Mouse (Mus musculus): ENCODE measurements around the gene Olfr1564. TPM values are rescaled to one million over a fixed set of nuclear protein-coding genes. Genes with fewer than 3 reads are reported as not detected.
"Not testable (repeated sequence)": the region's sequence is repeated elsewhere in the genome, so short reads cannot be mapped to it uniquely, and the experiment has no call there.

The Olfr1564 gene
- total and polyA plus RNA-seq, 3 experiments: 0.08 TPM; not detected in 2

DNA sequence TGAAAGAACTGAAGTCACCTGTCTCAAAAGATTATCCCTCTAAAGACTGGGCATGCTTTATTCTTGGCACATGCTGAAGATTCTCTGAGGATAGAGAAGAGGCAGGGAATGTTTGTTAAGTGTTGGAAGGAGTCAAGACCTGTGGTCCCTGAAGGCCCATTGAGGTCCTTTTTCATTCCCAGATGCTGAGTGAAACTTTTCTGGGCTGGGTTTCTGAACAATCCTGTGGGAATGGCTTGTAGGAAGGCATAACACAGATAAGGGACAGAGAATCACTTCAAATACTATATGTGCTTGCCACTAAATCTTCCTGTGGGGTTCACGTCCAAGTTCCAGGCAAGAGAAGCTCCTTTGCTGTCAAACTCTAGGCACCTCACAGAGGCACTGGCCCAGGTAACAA, 42.9 kb upstream of the Olfr1564 start, which contains the start of gene Olfr63:
Gene Olfr63, plus strand, starts transcription at position 301 of the 400 bp plus-strand sequence.
- DNase-seq (ENCODE audit: low read depth, low spot score): no peak
- Histone ChIP-seq H3K36me3 (ENCODE audit: control insufficient read depth in 1 of 2, insufficient read depth in 2 of 2, low read length in 2 of 2) (no peaks in the 10 kb centered on the region), H3K4me3 (ENCODE audit: control insufficient read depth in 1 of 2, insufficient read depth in 1 of 2, low read depth in 2 of 2, low read length in 2 of 2) (no peak within 1 kb of the TSS), H3K27ac (ENCODE audit: control insufficient read depth, low read depth, low read length) (no peak within 1 kb of the TSS), H3K4me1 (ENCODE audit: control insufficient read depth in 1 of 2, insufficient read depth in 2 of 2, low read length in 2 of 2) (no peaks in the 10 kb centered on the region), H3K9me3 (replicated peaks; ENCODE audit: insufficient read depth, low read length) (no peaks in the 10 kb centered on the region), H3K79me2 (ENCODE audit: control insufficient read depth, insufficient read depth, low read length, poor library complexity) (no peaks in the 10 kb centered on the region), H3K9ac (ENCODE audit: control insufficient read depth, low read depth, low read length, poor library complexity, severe bottlenecking) (no peak within 1 kb of the TSS), H3K27me3 (ENCODE audit: control insufficient read depth in 1 of 2, insufficient read depth in 2 of 2, low read length in 2 of 2) (peaks cover 9 to 34% of the 10 kb centered on the region in 2 experiments)
- TF ChIP-seq USF2 (IDR thresholded peaks at IDR 0.05; ENCODE audit: borderline replicate concordance in 1 of 2, insufficient read depth in 1 of 2, low read depth in 1 of 2, low read length in 2 of 2) (no peak), MXI1 (IDR thresholded peaks at IDR 0.05; ENCODE audit: low read depth, low read length) (no peak), MAX (IDR thresholded peaks at IDR 0.05; ENCODE audit: low read length) (no peak), TAL1 (IDR thresholded peaks at IDR 0.05; ENCODE audit: low read length) (no peak), RCOR1 (IDR thresholded peaks at IDR 0.05; ENCODE audit: low read depth, low read length) (no peak), MAFK (IDR thresholded peaks at IDR 0.05; ENCODE audit: borderline replicate concordance, low read depth, low read length) (no peak), HCFC1 (IDR thresholded peaks at IDR 0.05; ENCODE audit: low read depth, low read length) (no peak), NRF1 (IDR thresholded peaks at IDR 0.05; ENCODE audit: insufficient read depth, low read depth, low read length, poor library complexity, severe bottlenecking) (no peak), ELF1 (IDR thresholded peaks at IDR 0.05; ENCODE audit: low read depth, low read length) (no peak), POLR2AphosphoS2 (IDR thresholded peaks at IDR 0.05; ENCODE audit: low read length) (no peak), MYC (IDR thresholded peaks at IDR 0.05; ENCODE audit: low read depth, low read length) (no peak), BHLHE40 (IDR thresholded peaks at IDR 0.05; ENCODE audit: borderline replicate concordance, low read depth, low read length) (no peak), KAT2A (conservative IDR thresholded peaks at IDR 0.05; ENCODE audit: low read depth, low read length) (no peak), MEF2A (IDR thresholded peaks at IDR 0.05; ENCODE audit: extremely low read depth, insufficient replicate concordance, low read depth, low read length, poor library complexity, severe bottlenecking) (no peak)

GRCm38 (mm10) chr17:33255319-33255657, 33.8 kb upstream of the Olfr1564 start:
- H3K27ac ChIP-seq (ENCODE audit: control insufficient read depth, low read depth, low read length); H3K79me2 ChIP-seq (ENCODE audit: control insufficient read depth, insufficient read depth, low read length, poor library complexity); H3K4me1 ChIP-seq (ENCODE audit: control insufficient read depth in 1 of 2, insufficient read depth in 2 of 2, low read length in 2 of 2); H3K9me3 ChIP-seq (replicated peaks; ENCODE audit: insufficient read depth, low read length); H3K27me3 ChIP-seq (ENCODE audit: control insufficient read depth in 1 of 2, insufficient read depth in 2 of 2, low read length in 2 of 2); H3K9ac ChIP-seq (ENCODE audit: control insufficient read depth, low read depth, low read length, poor library complexity, severe bottlenecking); H3K4me3 ChIP-seq (ENCODE audit: control insufficient read depth in 1 of 2, insufficient read depth in 1 of 2, low read depth in 2 of 2, low read length in 2 of 2); H3K36me3 ChIP-seq (ENCODE audit: control insufficient read depth in 1 of 2, insufficient read depth in 2 of 2, low read length in 2 of 2); DNase-seq (ENCODE audit: low read depth, low spot score): not testable (repeated sequence)

DNA sequence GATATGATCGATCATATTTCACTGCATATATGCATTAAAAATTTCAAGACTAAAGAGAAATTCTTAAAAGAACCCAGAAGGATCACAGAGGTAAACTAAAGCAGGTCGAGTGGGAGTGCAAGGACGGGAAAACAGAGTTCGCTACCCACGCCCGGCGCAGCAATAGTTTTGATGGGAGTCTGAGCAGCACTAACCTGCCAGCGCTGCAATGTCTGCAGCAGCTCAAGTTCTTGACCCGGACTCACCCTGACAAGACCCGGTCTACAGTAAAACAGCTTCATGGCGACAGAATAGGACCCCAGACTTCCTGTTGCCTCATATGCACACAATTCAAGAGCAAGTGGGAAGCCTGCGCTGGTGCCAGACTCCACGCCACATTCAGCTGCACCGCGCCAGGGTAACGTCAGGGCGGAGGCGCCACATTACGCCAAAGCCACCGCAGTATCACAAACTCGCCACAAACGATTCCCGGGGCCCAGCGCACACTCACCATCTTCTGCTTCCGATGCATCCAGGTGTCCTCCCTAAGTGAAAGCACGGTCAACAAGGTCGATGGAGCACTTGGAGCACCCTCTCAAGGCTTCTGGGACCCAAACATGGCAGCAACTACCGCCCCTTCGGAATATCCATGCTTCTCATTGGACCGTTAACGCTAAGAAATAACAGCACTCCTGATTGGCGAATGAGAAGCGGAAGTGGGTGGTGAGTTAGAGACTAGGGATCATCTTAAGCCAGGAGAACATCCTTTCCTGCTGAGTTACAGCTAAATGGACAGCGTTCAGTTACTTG, 33.2 kb upstream of the Olfr1564 start, which contains the start of gene Zfp955a:
Gene Zfp955a, minus strand, starts transcription at position 616 of the 789 bp plus-strand sequence.
- H3K9ac ChIP-seq (ENCODE audit: control insufficient read depth, low read depth, low read length, poor library complexity, severe bottlenecking); H3K9me3 ChIP-seq (replicated peaks; ENCODE audit: insufficient read depth, low read length); H3K36me3 ChIP-seq (ENCODE audit: control insufficient read depth in 1 of 2, insufficient read depth in 2 of 2, low read length in 2 of 2); DNase-seq (ENCODE audit: low read depth, low spot score); H3K79me2 ChIP-seq (ENCODE audit: control insufficient read depth, insufficient read depth, low read length, poor library complexity); H3K27ac ChIP-seq (ENCODE audit: control insufficient read depth, low read depth, low read length); H3K4me3 ChIP-seq (ENCODE audit: control insufficient read depth in 1 of 2, insufficient read depth in 1 of 2, low read depth in 2 of 2, low read length in 2 of 2); H3K4me1 ChIP-seq (ENCODE audit: control insufficient read depth in 1 of 2, insufficient read depth in 2 of 2, low read length in 2 of 2); H3K27me3 ChIP-seq (ENCODE audit: control insufficient read depth in 1 of 2, insufficient read depth in 2 of 2, low read length in 2 of 2): not testable (repeated sequence)

DNA sequence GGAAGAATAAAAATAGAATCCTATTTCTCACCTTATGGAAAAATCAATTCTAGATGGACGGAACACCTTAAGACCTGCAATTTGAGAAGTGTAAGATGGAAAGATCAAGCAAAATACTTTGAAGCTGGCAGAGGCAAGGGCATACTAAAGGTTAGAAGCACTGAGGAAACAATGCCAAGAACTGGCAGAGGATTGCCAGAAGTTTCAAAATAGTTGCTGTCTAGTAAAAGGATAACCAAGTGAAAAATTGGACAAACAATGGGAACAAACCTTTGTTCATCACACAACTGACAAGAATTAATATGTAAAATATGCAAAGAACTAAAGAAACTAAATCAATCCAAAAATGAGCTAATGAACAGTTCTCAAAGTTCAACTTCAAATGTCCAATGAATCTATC, 15.2 kb upstream of the Olfr1564 start:
- not testable (repeated sequence) for DNase-seq (ENCODE audit: low read depth, low spot score)

GRCm38 (mm10) chr17:33191002-33191401, 30.5 kb downstream of the Olfr1564 start, which contains the start of gene Olfr239:
Gene Olfr239 (plus strand): TSS chr17:33191302.
- H3K79me2 ChIP-seq (ENCODE audit: control insufficient read depth, insufficient read depth, low read length, poor library complexity); H3K27me3 ChIP-seq (ENCODE audit: control insufficient read depth in 1 of 2, insufficient read depth in 2 of 2, low read length in 2 of 2); H3K36me3 ChIP-seq (ENCODE audit: control insufficient read depth in 1 of 2, insufficient read depth in 2 of 2, low read length in 2 of 2); DNase-seq (ENCODE audit: low read depth, low spot score); H3K9ac ChIP-seq (ENCODE audit: control insufficient read depth, low read depth, low read length, poor library complexity, severe bottlenecking); H3K4me1 ChIP-seq (ENCODE audit: control insufficient read depth in 1 of 2, insufficient read depth in 2 of 2, low read length in 2 of 2); H3K9me3 ChIP-seq (replicated peaks; ENCODE audit: insufficient read depth, low read length); H3K27ac ChIP-seq (ENCODE audit: control insufficient read depth, low read depth, low read length); H3K4me3 ChIP-seq (ENCODE audit: control insufficient read depth in 1 of 2, insufficient read depth in 1 of 2, low read depth in 2 of 2, low read length in 2 of 2): not testable (repeated sequence)

More for the DNA sequence above, 15.2 kb upstream of the Olfr1564 start:
- H3K27ac ChIP-seq (ENCODE audit: control insufficient read depth, low read depth, low read length); H3K9me3 ChIP-seq (replicated peaks; ENCODE audit: insufficient read depth, low read length); H3K79me2 ChIP-seq (ENCODE audit: control insufficient read depth, insufficient read depth, low read length, poor library complexity); H3K4me1 ChIP-seq (ENCODE audit: control insufficient read depth in 1 of 2, insufficient read depth in 2 of 2, low read length in 2 of 2); H3K9ac ChIP-seq (ENCODE audit: control insufficient read depth, low read depth, low read length, poor library complexity, severe bottlenecking); H3K27me3 ChIP-seq (ENCODE audit: control insufficient read depth in 1 of 2, insufficient read depth in 2 of 2, low read length in 2 of 2); H3K4me3 ChIP-seq (ENCODE audit: control insufficient read depth in 1 of 2, insufficient read depth in 1 of 2, low read depth in 2 of 2, low read length in 2 of 2); H3K36me3 ChIP-seq (ENCODE audit: control insufficient read depth in 1 of 2, insufficient read depth in 2 of 2, low read length in 2 of 2): not testable (repeated sequence)
